In genomic region chr16:44271371-44272038, GRCm38 (mm10) we compare ENCODE assay signal across 12 mouse cellular contexts.
DNase-seq lines count a peak whose midpoint lies in the region; ATAC-seq and TF ChIP-seq lines count a peak whose summit lies in the region.
"Had no signal": no experiment of that assay in that cellular context is flagged by ENCODE, and none has a peak within 500 bp of the region (broad histone marks: within the 10 kb centered on the region; RNA-seq: fewer than 3 reads in every experiment).

No protein-coding gene starts in this region.

- peak; percentile 30 to 32 for DNase-seq in heart, adult 9 months (ENCODE audit: low spot score in 2 of 2)
- no peak for DNase-seq in CH12.LX (ENCODE audit: extremely low read depth)
- DNase-seq in adrenal gland, postnatal 36 days, result peak; percentile 66 to 68
- peak; percentile 46 for DNase-seq in gastrocnemius, postnatal 25 days
- no peak for DNase-seq in layer of hippocampus, postnatal 25 days (ENCODE audit: extremely low spot score in 1 of 2, low spot score in 1 of 2)
- DNase-seq: layer of hippocampus, adult 9-11 months; thymus, adult 18-20 months had no signal

- H3K4me1 ChIP-seq in heart, embryonic 12.5 days (replicated peaks), result 0 out of 2 replicates have a peak, but pooled peaks cover 5% of the 10 kb centered on the region
- H3K4me1 ChIP-seq in CH12.LX (ENCODE audit: control insufficient read depth in 1 of 2, insufficient read depth in 2 of 2), result peaks cover 5 to 6% of the 10 kb centered on the region in 2 experiments; a peak in 2 of 4 replicates
- H3K4me1 ChIP-seq: hindbrain, embryonic 12.5 days had no signal

- in situ Hi-C loops in CH12.LX (cut with MboI; ENCODE audit: low pct_ligation_motif_present, low pct_unique_long_range_greater_than_20kb, low sequenced_read_pairs), result no loop called here

- no peak overlapping the region for H3K27ac ChIP-seq in heart, embryonic 12.5 days (ENCODE audit: poor library complexity, severe bottlenecking)
- no peak overlapping the region for H3K27ac ChIP-seq in CH12.LX (ENCODE audit: insufficient read depth, low read depth)
- H3K27ac ChIP-seq: hindbrain, embryonic 12.5 days had no signal

- H3K79me2 ChIP-seq in CH12.LX (replicated peaks; ENCODE audit: control insufficient read depth, extremely low read depth, insufficient read depth, poor library complexity, severe bottlenecking), result no peaks in the 10 kb centered on the region

- ATAC-seq in heart, embryonic 12.5 days (ENCODE audit: insufficient number of reproducible peaks, low FRiP score), result no peak
- ATAC-seq in megakaryocyte, adult 5-6 weeks (ENCODE audit: poor library complexity, severe bottlenecking), result no peak
- ATAC-seq in granulocyte monocyte progenitor cell, adult 5-6 weeks (replicated peaks; ENCODE audit: poor library complexity, severe bottlenecking), result no peak

- peak; percentile 22; the same call in 1 of the 2 replicates for TF ChIP-seq EP300 in CH12.LX (IDR thresholded peaks at IDR 0.05; ENCODE audit: low read length)

- H3K9ac ChIP-seq in heart, embryonic 12.5 days, result no peak overlapping the region
- H3K9ac ChIP-seq in CH12.LX (ENCODE audit: insufficient read depth, low read depth), result no peak overlapping the region
- H3K9ac ChIP-seq: hindbrain, embryonic 12.5 days had no signal

- no peak for TF ChIP-seq CTCF in CH12.LX (conservative IDR thresholded peaks at IDR 0.05 in 1 of 2, IDR thresholded peaks at IDR 0.05 in 1 of 2; ENCODE audit: low read depth in 2 of 2, low read length in 2 of 2)

- no peak for TF ChIP-seq POLR2A in CH12.LX (IDR thresholded peaks at IDR 0.05; ENCODE audit: low read depth, low read length)

- no peaks in the 10 kb centered on the region for H3K36me3 ChIP-seq in heart, embryonic 12.5 days
- no peaks in the 10 kb centered on the region for H3K36me3 ChIP-seq in CH12.LX (replicated peaks in 1 of 2; ENCODE audit: control insufficient read depth in 1 of 2, insufficient read depth in 1 of 2, low read length in 1 of 2)
- H3K36me3 ChIP-seq: hindbrain, embryonic 12.5 days had no signal

- H3K27me3 ChIP-seq in heart, embryonic 12.5 days (replicated peaks), result no peaks in the 10 kb centered on the region
- H3K27me3 ChIP-seq in CH12.LX (replicated peaks), result no peaks in the 10 kb centered on the region
- H3K27me3 ChIP-seq: hindbrain, embryonic 12.5 days had no signal

- H3K9me3 ChIP-seq in heart, embryonic 12.5 days (replicated peaks), result no peaks in the 10 kb centered on the region
- H3K9me3 ChIP-seq in CH12.LX (replicated peaks; ENCODE audit: low read length), result no peaks in the 10 kb centered on the region
- H3K9me3 ChIP-seq: hindbrain, embryonic 12.5 days had no signal

- no peak for TF ChIP-seq RAD21 in CH12.LX (IDR thresholded peaks at IDR 0.05; ENCODE audit: low read depth, low read length)

- dilution Hi-C loops in CH12.LX (cut with MboI; ENCODE audit: extremely low pct_ligation_motif_present, extremely low pct_unique_long_range_greater_than_20kb, low sequenced_read_pairs), result no loop called here

- 63% methylated on average over 9 of the region's 9 CpGs for WGBS in heart, embryonic 12.5 days

- H3K4me3 ChIP-seq in heart, embryonic 12.5 days, result no peak overlapping the region
- H3K4me3 ChIP-seq in CH12.LX (replicated peaks in 1 of 3; ENCODE audit: low read depth in 2 of 3, low read length in 2 of 3, poor library complexity in 1 of 3), result no peak overlapping the region
- H3K4me3 ChIP-seq: hindbrain, embryonic 12.5 days had no signal

- no peak overlapping the region for H3K4me2 ChIP-seq in heart, embryonic 12.5 days
- H3K4me2 ChIP-seq in CH12.LX (ENCODE audit: insufficient read depth, low read depth, poor library complexity, severe bottlenecking), result 0 out of 2 replicates have a peak overlapping the region, but pooled peaks have one; percentile 1
- H3K4me2 ChIP-seq: hindbrain, embryonic 12.5 days; liver, embryonic 11.5 days had no signal

TF ChIP-seq in CH12.LX, 34 proteins besides CTCF, POLR2A, EP300 and RAD21:
- TF ChIP-seq ZNF384 (IDR thresholded peaks at IDR 0.05; ENCODE audit: low read depth, low read length) (no peak), E2F4 (IDR thresholded peaks at IDR 0.05; ENCODE audit: insufficient replicate concordance, low read depth, low read length) (no peak), IRF4 (IDR thresholded peaks at IDR 0.05; ENCODE audit: low read depth, low read length) (no peak), USF1 (IDR thresholded peaks at IDR 0.05; ENCODE audit: low read depth, low read length) (no peak), BHLHE40 (IDR thresholded peaks at IDR 0.05; ENCODE audit: low read depth, low read length) (peak; percentile 85), MEF2A (IDR thresholded peaks at IDR 0.05; ENCODE audit: borderline replicate concordance, low read depth, low read length) (0 out of 2 replicates have a peak, but pooled peaks have one; percentile 21), TCF12 (IDR thresholded peaks at IDR 0.05; ENCODE audit: low read depth, low read length) (no peak), NELFE (IDR thresholded peaks at IDR 0.05; ENCODE audit: low read depth, low read length) (no peak), POLR2AphosphoS2 (IDR thresholded peaks at IDR 0.05; ENCODE audit: low read depth, low read length) (no peak), PAX5 (IDR thresholded peaks at IDR 0.05; ENCODE audit: low read length) (no peak), SIN3A (IDR thresholded peaks at IDR 0.05; ENCODE audit: low read length) (no peak), UBTF (IDR thresholded peaks at IDR 0.05; ENCODE audit: low read depth, low read length) (no peak), MAX (IDR thresholded peaks at IDR 0.05; ENCODE audit: low read length) (0 out of 2 replicates have a peak, but pooled peaks have one; percentile 35), MAZ (IDR thresholded peaks at IDR 0.05; ENCODE audit: low read depth, low read length) (no peak), CHD2 (IDR thresholded peaks at IDR 0.05; ENCODE audit: low read length) (no peak), ZMIZ1 (IDR thresholded peaks at IDR 0.05; ENCODE audit: low read depth, low read length) (no peak), USF2 (conservative IDR thresholded peaks at IDR 0.05; ENCODE audit: low read depth, low read length) (no peak), CHD1 (IDR thresholded peaks at IDR 0.05; ENCODE audit: low read depth, low read length) (no peak), MAFK (IDR thresholded peaks at IDR 0.05; ENCODE audit: insufficient replicate concordance, low read length) (no peak), ZKSCAN1 (IDR thresholded peaks at IDR 0.05; ENCODE audit: borderline replicate concordance, low read depth, low read length) (no peak), SMC3 (IDR thresholded peaks at IDR 0.05; ENCODE audit: low read depth, low read length) (no peak), ZC3H11A (IDR thresholded peaks at IDR 0.05; ENCODE audit: low read depth, low read length) (no peak), ELF1 (IDR thresholded peaks at IDR 0.05; ENCODE audit: low read depth, low read length) (no peak), MYC (IDR thresholded peaks at IDR 0.05; ENCODE audit: low read depth, low read length) (no peak), NRF1 (IDR thresholded peaks at IDR 0.05; ENCODE audit: low read depth, low read length) (no peak), HCFC1 (IDR thresholded peaks at IDR 0.05; ENCODE audit: low read depth, low read length) (no peak), ETS1 (conservative IDR thresholded peaks at IDR 0.05; ENCODE audit: low read depth, low read length) (0 out of 2 replicates have a peak, but pooled peaks have one; percentile 23), MXI1 (IDR thresholded peaks at IDR 0.05; ENCODE audit: low read depth, low read length) (no peak)

Comparison
In these comparisons a context has a peak if more than half of its experiments do, and no peak if none do; other contexts are left out.
1. DNase-seq: peak in heart, adult 9 months (2 of 2), adrenal gland, postnatal 36 days (2 of 2) and gastrocnemius, postnatal 25 days (single experiment); none in CH12.LX (single experiment) and layer of hippocampus, postnatal 25 days (0 of 2).